Mouse (Mus musculus): ENCODE data around the gene Capn7. TPM values are rescaled to one million over a fixed set of nuclear protein-coding genes. Genes with fewer than 3 reads are reported as not detected.
A peak's percentile ranks its signal among the peaks of the same experiment; 100 is the strongest.

Gene Capn7
- polyA plus RNA-seq (2016; fragmentation: Nextera tagmentation; extraction: Ambion mirVana) = 22.8 and 31.1 TPM in 2 replicates

DNA sequence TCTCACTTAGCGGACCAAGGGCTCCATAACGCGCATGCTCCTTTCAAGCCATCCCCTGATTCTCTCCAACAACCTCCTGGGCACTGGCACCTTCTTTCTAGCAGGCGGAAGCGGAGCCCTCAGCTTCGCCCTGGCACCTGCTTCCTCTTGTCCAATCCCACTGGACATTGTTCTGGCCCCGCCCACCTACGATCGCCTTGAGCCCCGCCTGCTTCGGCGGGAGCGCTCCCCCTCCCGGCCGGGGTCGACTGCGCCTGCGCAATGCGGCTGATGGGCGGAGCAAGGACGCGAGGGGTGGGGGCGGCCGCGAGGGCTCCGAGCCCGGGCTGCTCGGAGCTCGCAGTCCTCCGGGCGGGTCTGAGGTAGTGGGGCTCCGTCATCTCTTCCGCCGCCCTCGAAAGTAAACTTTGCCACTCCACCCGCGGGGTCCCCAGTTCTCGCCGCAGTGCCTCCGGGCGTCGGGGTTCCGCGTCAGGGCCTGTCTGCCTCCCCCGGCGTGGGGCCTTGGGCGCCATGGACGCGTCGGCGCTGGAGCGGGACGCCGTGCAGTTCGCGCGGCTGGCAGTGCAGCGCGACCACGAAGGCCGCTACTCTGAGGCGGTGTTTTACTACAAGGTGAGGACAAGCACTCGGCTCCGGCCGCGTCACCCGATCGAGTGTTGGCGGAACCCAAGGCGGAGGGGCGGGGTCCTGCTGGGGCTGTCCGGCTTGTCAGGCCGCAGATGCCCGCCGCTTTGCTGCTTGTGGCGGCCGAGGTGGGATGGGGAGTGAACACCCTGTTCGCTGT lies at the start of gene Capn7:
Gene Capn7 (plus strand): TSS at position 270 of the 787 bp plus-strand sequence.
- Histone ChIP-seq H3K9me3 (replicated peaks) (no peaks in the 10 kb centered on the region), H3K27ac (peak within 1 kb of the TSS; percentile 93), H3K4me1 (peaks cover 11% of the 10 kb centered on the region), H3K27me3 (ENCODE audit: low read depth, poor library complexity, severe bottlenecking) (no peaks in the 10 kb centered on the region), H3K36me3 (peaks cover 10% of the 10 kb centered on the region), H3K4me3 (peak within 1 kb of the TSS; percentile 89)
- WGBS = under 1% methylated on average over 78 of the region's 78 CpGs
- peak; percentile 100 for DNase-seq (ENCODE audit: low spot score)

DNA sequence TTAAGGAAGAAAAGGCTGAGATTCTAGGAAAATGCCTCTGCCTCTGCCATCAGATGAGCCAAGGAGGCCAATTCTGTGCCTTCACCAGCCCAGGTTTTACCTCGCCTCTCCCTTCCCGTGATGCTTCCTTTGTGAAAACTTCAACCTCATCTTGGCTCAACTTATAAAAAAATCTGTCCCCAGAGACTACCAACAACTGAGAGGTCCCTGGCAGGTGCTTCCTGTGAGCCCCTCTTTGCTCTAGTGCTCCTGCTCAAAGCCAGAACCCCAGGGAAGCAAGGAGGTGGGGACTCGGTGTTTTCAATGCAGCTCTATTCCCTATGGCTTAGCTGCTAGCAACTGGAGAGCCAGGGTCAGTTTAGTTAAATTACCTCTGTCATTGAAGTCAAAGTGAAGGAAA lies 23.2 kb upstream of the Capn7 start:
- Histone ChIP-seq H3K4me3 (no peak overlapping the region), H3K27ac (0 out of 2 replicates have a peak overlapping the region, but pooled peaks have one; percentile 10), H3K9me3 (replicated peaks) (no peaks in the 10 kb centered on the region), H3K4me1 (0 out of 2 replicates have a peak, but pooled peaks cover 6% of the 10 kb centered on the region), H3K27me3 (ENCODE audit: low read depth, poor library complexity, severe bottlenecking) (no peaks in the 10 kb centered on the region), H3K36me3 (no peaks in the 10 kb centered on the region)
- DNase-seq (ENCODE audit: low spot score) = no peak
- 70% methylated on average over 3 of the region's 3 CpGs for WGBS

DNA sequence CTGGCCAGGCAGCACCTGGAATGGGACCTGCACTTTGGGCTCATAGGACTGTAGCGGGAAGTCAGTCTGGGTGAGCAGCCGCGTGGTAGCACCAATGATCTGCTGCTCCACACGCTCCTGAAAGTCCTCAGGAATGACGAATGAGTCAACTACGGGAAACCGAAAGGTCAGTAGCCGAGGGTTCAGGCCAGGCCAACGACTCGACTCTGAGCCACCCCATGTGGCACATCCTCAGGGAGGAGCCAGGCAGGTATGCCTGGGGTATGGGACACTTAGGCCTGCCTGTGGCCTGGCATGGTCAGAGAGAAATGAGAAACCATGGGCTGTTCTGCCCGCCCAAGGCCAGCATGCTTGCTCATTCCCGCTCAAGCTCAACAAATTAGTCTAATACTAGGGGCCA lies 19.8 kb upstream of the Capn7 start:
- no peak overlapping the region for H3K4me3 ChIP-seq
- 65% methylated on average over 12 of the region's 12 CpGs for WGBS
- H3K4me1 ChIP-seq = 0 out of 2 replicates have a peak, but pooled peaks cover 6% of the 10 kb centered on the region
- no peaks in the 10 kb centered on the region for H3K27me3 ChIP-seq (ENCODE audit: low read depth, poor library complexity, severe bottlenecking)
- no peak for DNase-seq (ENCODE audit: low spot score)
- H3K36me3 ChIP-seq = no peaks in the 10 kb centered on the region
- no peak overlapping the region for H3K27ac ChIP-seq
- no peaks in the 10 kb centered on the region for H3K9me3 ChIP-seq (replicated peaks)

DNA sequence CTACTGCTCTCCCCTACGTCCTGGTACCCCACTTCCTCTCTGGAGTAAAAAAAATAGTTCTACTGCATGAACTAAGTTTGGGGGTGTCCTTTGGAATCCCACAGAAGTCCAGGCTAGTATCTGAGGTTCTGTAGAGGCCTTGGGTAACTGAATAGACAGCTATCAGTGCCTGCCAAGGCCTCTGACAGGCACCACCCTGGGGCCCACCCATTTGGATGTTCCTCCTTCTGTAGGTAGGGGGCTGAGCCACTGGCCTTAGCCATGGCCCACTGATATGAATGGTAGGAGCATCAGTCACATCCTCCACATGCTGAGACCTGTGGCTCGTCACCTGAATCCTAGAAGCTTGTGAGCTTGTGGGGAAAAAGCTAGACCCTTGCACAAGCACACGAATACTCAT lies 18.7 kb upstream of the Capn7 start:
- 83% methylated on average over 3 of the region's 3 CpGs for WGBS
- Histone ChIP-seq H3K9me3 (replicated peaks) (no peaks in the 10 kb centered on the region), H3K27ac (no peak overlapping the region), H3K27me3 (ENCODE audit: low read depth, poor library complexity, severe bottlenecking) (no peaks in the 10 kb centered on the region), H3K4me1 (0 out of 2 replicates have a peak, but pooled peaks cover 4% of the 10 kb centered on the region), H3K4me3 (no peak overlapping the region), H3K36me3 (no peaks in the 10 kb centered on the region)
- DNase-seq (ENCODE audit: low spot score) = no peak

DNA sequence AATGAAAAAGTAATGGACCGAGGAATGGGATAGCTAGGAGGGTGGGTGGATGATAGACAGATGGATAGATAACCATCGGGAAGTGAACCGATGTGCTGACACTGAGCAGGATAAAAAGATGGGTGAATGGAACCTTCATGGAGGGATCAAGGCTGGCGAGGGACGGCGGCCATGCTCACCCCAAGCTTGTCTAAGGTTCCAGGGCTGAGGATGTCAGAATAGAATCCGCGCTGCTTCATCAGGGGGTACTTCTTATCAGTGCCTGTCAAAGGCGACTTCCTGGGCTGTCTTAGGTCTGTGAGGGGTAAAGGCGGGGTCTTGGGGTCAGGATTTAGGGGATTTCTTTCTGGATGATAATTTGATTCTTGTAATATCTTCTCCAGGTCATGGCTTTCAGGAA lies 16.9 kb upstream of the Capn7 start:
- H3K27me3 ChIP-seq (ENCODE audit: low read depth, poor library complexity, severe bottlenecking) = no peaks in the 10 kb centered on the region; the same call in 1 of the 2 replicates
- no peak for DNase-seq (ENCODE audit: low spot score)
- H3K4me1 ChIP-seq = peaks cover 14% of the 10 kb centered on the region
- no peak overlapping the region for H3K27ac ChIP-seq
- H3K4me3 ChIP-seq = no peak overlapping the region
- no peaks in the 10 kb centered on the region for H3K36me3 ChIP-seq
- no peaks in the 10 kb centered on the region for H3K9me3 ChIP-seq (replicated peaks)
- WGBS = 86% methylated on average over 10 of the region's 10 CpGs

DNA sequence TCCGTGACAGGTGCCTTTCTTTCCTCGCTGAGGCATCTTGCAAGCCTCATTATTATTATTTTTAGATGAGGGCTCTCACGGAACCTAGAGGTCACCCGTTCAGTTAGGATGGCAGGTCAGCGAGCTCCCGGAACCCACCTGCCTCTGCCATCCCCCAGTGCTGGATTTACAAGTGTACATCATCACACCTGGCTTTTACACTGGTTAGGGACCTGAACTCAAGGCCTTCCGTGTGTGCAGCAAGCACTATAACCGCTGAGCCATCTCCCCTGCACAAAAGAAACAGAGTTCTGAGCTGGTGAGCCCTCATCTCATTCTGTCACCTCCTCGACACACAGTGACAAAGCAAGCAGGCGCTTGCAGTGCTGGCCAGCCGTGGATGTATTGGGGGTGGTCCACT lies 15.3 kb upstream of the Capn7 start:
- Histone ChIP-seq H3K36me3 (no peaks in the 10 kb centered on the region), H3K4me3 (no peak overlapping the region), H3K27me3 (ENCODE audit: low read depth, poor library complexity, severe bottlenecking) (no peaks in the 10 kb centered on the region; the same call in 1 of the 2 replicates), H3K4me1 (peaks cover 14% of the 10 kb centered on the region), H3K27ac (no peak overlapping the region), H3K9me3 (replicated peaks) (no peaks in the 10 kb centered on the region)
- DNase-seq (ENCODE audit: low spot score) = no peak
- 92% methylated on average over 11 of the region's 11 CpGs for WGBS

DNA sequence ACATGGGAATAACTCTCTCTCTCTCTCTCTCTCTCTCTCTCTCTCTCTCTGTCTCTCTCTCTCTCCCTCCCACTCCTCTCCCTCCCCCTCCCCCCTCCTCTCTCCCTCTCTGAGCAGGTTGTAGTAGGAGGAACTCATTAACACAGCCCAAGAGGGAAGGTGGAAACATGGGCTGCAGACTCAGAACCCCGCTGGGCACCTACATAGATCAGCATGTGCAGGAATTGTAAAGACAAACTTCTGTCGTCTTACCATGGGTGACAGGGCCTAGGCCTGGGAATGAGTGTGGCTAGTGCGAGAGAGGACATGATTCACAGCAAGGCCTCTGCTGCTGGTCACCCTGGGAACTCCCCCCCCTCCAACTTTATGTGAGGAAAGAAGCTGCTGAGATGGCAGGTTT lies 14.2 kb upstream of the Capn7 start:
- no peak overlapping the region for H3K4me3 ChIP-seq
- peak; percentile 24 for DNase-seq (ENCODE audit: low spot score)
- H3K27ac ChIP-seq = no peak overlapping the region
- no peaks in the 10 kb centered on the region; the same call in 1 of the 2 replicates for H3K27me3 ChIP-seq (ENCODE audit: low read depth, poor library complexity, severe bottlenecking)
- 87% methylated on average over 3 of the region's 3 CpGs for WGBS
- no peaks in the 10 kb centered on the region for H3K9me3 ChIP-seq (replicated peaks)
- H3K4me1 ChIP-seq = peaks cover 11% of the 10 kb centered on the region
- H3K36me3 ChIP-seq = no peaks in the 10 kb centered on the region

DNA sequence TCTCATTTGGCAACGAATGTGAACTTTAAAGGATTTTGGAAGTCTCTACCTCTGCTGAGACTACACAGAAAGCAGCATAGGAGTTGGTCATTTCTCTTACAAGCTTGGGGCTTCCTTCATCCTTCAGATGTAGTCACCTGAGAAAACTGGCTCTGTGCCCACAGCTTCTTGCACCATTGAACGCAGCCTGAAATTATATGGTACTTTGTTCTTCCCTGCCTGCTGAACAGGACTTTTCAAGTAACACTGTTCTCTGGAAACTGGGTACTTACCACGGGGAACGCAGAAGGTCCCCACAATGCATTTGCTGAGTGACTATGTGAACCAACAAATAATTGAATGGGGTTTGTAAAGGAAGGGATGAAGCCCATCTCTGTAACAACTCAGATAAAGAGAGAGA lies 13.2 kb upstream of the Capn7 start:
- Histone ChIP-seq H3K27ac (peak overlapping the region; percentile 77), H3K4me1 (peaks cover 11% of the 10 kb centered on the region), H3K9me3 (replicated peaks) (no peaks in the 10 kb centered on the region), H3K4me3 (peak overlapping the region; percentile 48), H3K36me3 (no peaks in the 10 kb centered on the region), H3K27me3 (ENCODE audit: low read depth, poor library complexity, severe bottlenecking) (no peaks in the 10 kb centered on the region; the same call in 1 of the 2 replicates)
- DNase-seq (ENCODE audit: low spot score) = peak; percentile 25
- 86% methylated on average over 4 of the region's 4 CpGs for WGBS

DNA sequence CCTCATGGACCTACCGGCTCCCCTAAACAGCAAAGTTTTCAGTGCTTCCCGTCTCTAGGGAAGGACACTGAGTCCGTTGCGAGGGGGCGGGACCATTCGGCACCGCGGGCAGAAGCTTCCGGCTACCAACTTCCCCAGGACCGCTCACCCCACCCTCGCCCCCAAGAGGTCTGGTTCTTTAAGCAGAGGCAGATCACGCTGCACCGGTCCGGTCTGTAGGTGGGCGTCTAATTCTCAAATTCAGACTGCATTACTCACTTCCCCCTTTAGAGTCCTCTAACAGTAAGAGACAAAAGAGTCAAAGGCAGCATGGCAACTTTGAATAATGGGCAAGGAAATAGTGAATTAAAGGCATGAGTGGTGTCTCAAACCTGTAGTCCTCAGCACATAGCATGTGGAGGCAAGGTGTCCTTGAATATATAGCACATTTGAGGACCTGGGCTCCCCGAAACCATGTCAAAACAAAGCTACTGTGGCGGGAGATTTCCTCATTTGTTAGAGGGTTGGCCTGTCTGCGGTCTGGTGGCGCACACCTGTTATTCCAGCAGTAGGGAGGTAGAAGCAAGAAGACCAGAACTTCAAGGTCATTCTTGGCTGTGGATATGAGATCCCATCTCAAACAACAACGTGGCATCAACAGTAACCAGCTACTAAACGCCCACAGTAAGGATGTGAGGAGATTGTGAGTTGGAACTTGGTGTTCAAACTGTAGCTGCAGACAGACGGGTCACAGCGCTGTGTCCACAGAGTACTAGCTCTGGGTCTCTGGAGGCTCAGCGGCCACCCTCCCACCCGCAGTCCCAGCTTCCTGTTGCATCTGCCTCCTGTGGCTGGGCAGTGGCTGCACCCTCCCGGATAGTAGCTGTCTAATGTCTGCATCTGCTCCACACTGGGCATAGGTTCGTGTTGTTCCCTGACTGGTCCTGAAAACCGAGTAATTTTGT lies 12.3 kb upstream of the Capn7 start, which contains the start of gene Dnah1:
Gene Dnah1 (minus strand): TSS at position 48 of the 944 bp plus-strand sequence.
- WGBS = 31% methylated on average over 28 of the region's 28 CpGs
- Histone ChIP-seq H3K36me3 (no peaks in the 10 kb centered on the region), H3K27ac (peak within 1 kb of the TSS; percentile 77)

DNA sequence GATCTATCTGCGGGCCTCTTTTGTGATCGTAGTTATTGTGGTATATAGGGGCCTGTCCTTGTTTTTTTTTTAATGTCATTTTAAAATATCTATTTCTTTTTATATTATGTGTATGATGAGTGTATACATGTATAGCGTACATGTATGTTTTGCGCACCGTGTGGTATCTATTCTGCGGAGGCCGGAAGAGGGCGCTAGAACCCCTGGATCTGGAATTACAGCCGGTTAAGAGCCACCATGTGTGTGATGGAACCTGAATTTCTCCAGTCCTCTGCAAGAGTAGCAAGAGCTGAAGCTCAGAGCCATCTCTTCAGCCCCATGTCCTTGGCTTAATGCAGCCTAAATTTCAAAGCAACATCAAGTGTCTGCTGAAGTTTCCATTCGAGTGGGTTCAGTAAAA lies 11.6 kb upstream of the Capn7 start:
- 58% methylated on average over 10 of the region's 10 CpGs for whole genome bisulfite sequencing
- H3K4me1 ChIP-seq = peaks cover 11% of the 10 kb centered on the region
- H3K27ac ChIP-seq = no peak overlapping the region
- H3K27me3 ChIP-seq (ENCODE audit: low read depth, poor library complexity, severe bottlenecking) = no peaks in the 10 kb centered on the region; the same call in 1 of the 2 replicates
- no peaks in the 10 kb centered on the region for H3K36me3 ChIP-seq
- H3K9me3 ChIP-seq (replicated peaks) = no peaks in the 10 kb centered on the region
- H3K4me3 ChIP-seq = no peak overlapping the region
- peak; percentile 31 for DNase-seq (ENCODE audit: low spot score)

More for the DNA sequence above, 12.3 kb upstream of the Capn7 start, which contains the start of gene Dnah1:
- H3K4me1 ChIP-seq = peaks cover 11% of the 10 kb centered on the region
- DNase-seq (ENCODE audit: low spot score) = peak; percentile 67
- no peaks in the 10 kb centered on the region for H3K9me3 ChIP-seq (replicated peaks)
- peak within 1 kb of the TSS; percentile 48 for H3K4me3 ChIP-seq
- H3K27me3 ChIP-seq (ENCODE audit: low read depth, poor library complexity, severe bottlenecking) = no peaks in the 10 kb centered on the region; the same call in 1 of the 2 replicates

DNA sequence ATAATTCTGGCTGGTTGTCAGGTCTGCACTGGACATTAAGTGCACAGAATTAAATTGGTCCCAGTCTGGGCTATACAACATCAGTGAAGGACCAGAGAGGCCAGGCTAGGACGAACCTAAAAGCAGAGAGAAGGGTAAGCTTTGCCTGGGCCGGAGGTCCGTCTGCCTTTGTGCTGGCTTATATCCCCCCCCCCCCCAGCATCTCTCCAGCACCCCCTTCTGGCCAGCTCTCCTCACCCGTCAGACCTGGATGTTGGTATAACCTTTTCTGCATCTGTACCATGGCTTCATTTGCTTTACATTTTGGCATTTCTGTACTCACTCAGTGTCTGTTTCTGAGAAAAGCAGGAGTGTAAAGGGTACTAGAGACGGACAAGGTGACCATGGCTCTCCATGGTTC lies 10.9 kb upstream of the Capn7 start:
- Histone ChIP-seq H3K9me3 (replicated peaks) (no peaks in the 10 kb centered on the region), H3K4me3 (no peak overlapping the region), H3K4me1 (peaks cover 11% of the 10 kb centered on the region), H3K36me3 (no peaks in the 10 kb centered on the region), H3K27me3 (ENCODE audit: low read depth, poor library complexity, severe bottlenecking) (no peaks in the 10 kb centered on the region; the same call in 1 of the 2 replicates), H3K27ac (no peak overlapping the region)
- WGBS = 53% methylated on average over 5 of the region's 5 CpGs
- peak; percentile 25 for DNase-seq (ENCODE audit: low spot score)

DNA sequence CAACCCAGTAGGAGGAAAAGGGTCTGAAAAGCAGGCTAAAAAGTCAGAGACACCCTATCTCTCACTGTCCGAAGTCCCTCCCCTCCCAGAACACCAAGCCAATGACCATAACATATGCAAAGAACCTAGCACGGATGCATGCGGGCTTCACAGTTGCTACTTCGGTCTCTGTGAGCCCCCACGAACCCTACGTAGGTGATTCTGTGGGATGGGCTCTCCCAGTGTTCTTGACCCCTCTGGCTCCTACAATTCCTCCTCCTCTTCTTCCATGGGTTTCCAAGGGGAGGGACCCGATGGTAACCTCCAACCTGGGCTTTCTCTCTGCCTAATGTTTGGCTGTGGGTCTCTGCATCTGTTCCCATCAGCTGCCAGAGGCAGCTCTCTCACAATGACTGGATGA lies 9.7 kb upstream of the Capn7 start:
- Histone ChIP-seq H3K4me3 (no peak overlapping the region), H3K27me3 (ENCODE audit: low read depth, poor library complexity, severe bottlenecking) (no peaks in the 10 kb centered on the region; the same call in 1 of the 2 replicates), H3K9me3 (replicated peaks) (no peaks in the 10 kb centered on the region), H3K4me1 (peaks cover 11% of the 10 kb centered on the region), H3K27ac (no peak overlapping the region), H3K36me3 (no peaks in the 10 kb centered on the region)
- peak; percentile 25 for DNase-seq (ENCODE audit: low spot score)
- 80% methylated on average over 7 of the region's 7 CpGs for WGBS

Measured in limb, embryonic 10.5 days (tissue).